Mouse (Mus musculus) left cerebral cortex, adult 2 months (tissue): ENCODE measurements at regions not wholly inside any gene's neighbourhood (a gene's known extent, or its start where the extent isn't known, plus 50 kb on each side); places are given as distances from the start of the nearest gene placed in this dataset.

Source experiments
- DNase-seq, 2 experiments: peaks; one replicate each; pipeline ENCODE4 v3.0.0; 2021 to 2022; ENCODE audit warnings: low spot score in 2 of 2, mixed read lengths in 1 of 2; ENCODE audit errors: extremely low spot score in 1 of 2
- H3K27ac ChIP-seq: fragments of 200-600 bp; 2 replicates; pipeline ENCODE4 v1.8.1; 2022
- H3K4me3 ChIP-seq: fragments of 200-600 bp; 2 replicates; pipeline ENCODE4 v1.8.1; 2022
- CTCF ChIP-seq: fragments of 200-600 bp; IDR thresholded peaks from 2 replicates; pipeline ENCODE4 v1.8.1; 2022; ENCODE audit warnings: antibody characterized with exemption, mild to moderate bottlenecking, moderate library complexity
- intact Hi-C: fragments of 180-260 bp; cut with DNase I; formaldehyde crosslinking; loops from one replicate; pipeline ENCODE4 v1.15.1; 2025

- Histone ChIP-seq H3K27ac (no peak overlapping the region), H3K4me3 (no peak overlapping the region)
- no peak for DNase-seq
- peak; percentile 30 for TF ChIP-seq CTCF
- intact Hi-C loops = no loop called here
Measured at GRCm38 (mm10) chr15:97466110-97466509, 219.0 kb upstream of the Amigo2 start.

- Histone ChIP-seq H3K27ac (no peak overlapping the region), H3K4me3 (no peak overlapping the region)
- no peak for TF ChIP-seq CTCF
- DNase-seq = no peak
- intact Hi-C loops = no loop called here
Measured at GRCm38 (mm10) chr15:97465366-97465765, 218.3 kb upstream of the Amigo2 start.

- Histone ChIP-seq H3K27ac (no peak overlapping the region), H3K4me3 (no peak overlapping the region)
- no peak for TF ChIP-seq CTCF
- intact Hi-C loops = no loop called here
- no peak for DNase-seq
Measured at GRCm38 (mm10) chr15:97464737-97465136, 217.7 kb upstream of the Amigo2 start.

- H3K4me3 ChIP-seq = no peak overlapping the region
- no peak for TF ChIP-seq CTCF
- intact Hi-C loops = no loop called here
- DNase-seq = no peak
- H3K27ac ChIP-seq = no peak overlapping the region
Measured at GRCm38 (mm10) chr15:97462587-97462986, 215.5 kb upstream of the Amigo2 start.

- DNase-seq = no peak
- H3K27ac ChIP-seq = no peak overlapping the region
- intact Hi-C loops = no loop called here
- H3K4me3 ChIP-seq = no peak overlapping the region
- no peak for TF ChIP-seq CTCF
Measured at GRCm38 (mm10) chr15:97462006-97462405, 214.9 kb upstream of the Amigo2 start.

- H3K27ac ChIP-seq = no peak overlapping the region
- no peak overlapping the region for H3K4me3 ChIP-seq
- no peak for TF ChIP-seq CTCF
- no peak for DNase-seq
- intact Hi-C loops = no loop called here
Measured at GRCm38 (mm10) chr15:97461060-97461459, 214.0 kb upstream of the Amigo2 start.

GRCm38 (mm10) chr15:97460360-97460719 is 213.3 kb upstream of the Amigo2 start:
- DNase-seq = no peak
- Histone ChIP-seq H3K4me3 (no peak overlapping the region), H3K27ac (no peak overlapping the region)
- intact Hi-C loops = no loop called here
- TF ChIP-seq CTCF = no peak

GRCm38 (mm10) chr15:97459606-97460359 is 212.7 kb upstream of the Amigo2 start:
- Histone ChIP-seq H3K27ac (no peak overlapping the region), H3K4me3 (no peak overlapping the region)
- no peak for DNase-seq
- TF ChIP-seq CTCF = no peak
- intact Hi-C loops = no loop called here

- intact Hi-C loops = no loop called here
- no peak for TF ChIP-seq CTCF
- H3K27ac ChIP-seq = no peak overlapping the region
- DNase-seq = no peak
- no peak overlapping the region for H3K4me3 ChIP-seq
Measured at GRCm38 (mm10) chr15:97458748-97459221, 211.7 kb upstream of the Amigo2 start.

GRCm38 (mm10) chr15:97458139-97458747 is 211.2 kb upstream of the Amigo2 start:
- H3K4me3 ChIP-seq = no peak overlapping the region
- DNase-seq = no peak
- TF ChIP-seq CTCF = no peak
- intact Hi-C loops = no loop called here
- no peak overlapping the region for H3K27ac ChIP-seq

GRCm38 (mm10) chr15:97457468-97457867 is 210.4 kb upstream of the Amigo2 start:
- Histone ChIP-seq H3K27ac (no peak overlapping the region), H3K4me3 (no peak overlapping the region)
- TF ChIP-seq CTCF = no peak
- no peak for DNase-seq
- intact Hi-C loops = no loop called here

GRCm38 (mm10) chr15:97456991-97457390 is 209.9 kb upstream of the Amigo2 start:
- no peak for DNase-seq
- no peak overlapping the region for H3K4me3 ChIP-seq
- intact Hi-C loops = no loop called here
- TF ChIP-seq CTCF = no peak
- no peak overlapping the region for H3K27ac ChIP-seq

GRCm38 (mm10) chr15:97455672-97456071 is 208.6 kb upstream of the Amigo2 start:
- no peak overlapping the region for H3K4me3 ChIP-seq
- no peak overlapping the region for H3K27ac ChIP-seq
- no peak for DNase-seq
- no peak for TF ChIP-seq CTCF
- intact Hi-C loops = no loop called here
